Mouse (Mus musculus): ENCODE results near the gene Tgm4. TPM values are rescaled to one million over a fixed set of nuclear protein-coding genes. Genes with fewer than 3 reads are reported as not detected.
A peak's percentile ranks its signal among the peaks of the same experiment; 100 is the strongest.

The Tgm4 gene
- polyA plus RNA-seq, 1 experiment from 2014 or later, result 0.19 TPM

DNA sequence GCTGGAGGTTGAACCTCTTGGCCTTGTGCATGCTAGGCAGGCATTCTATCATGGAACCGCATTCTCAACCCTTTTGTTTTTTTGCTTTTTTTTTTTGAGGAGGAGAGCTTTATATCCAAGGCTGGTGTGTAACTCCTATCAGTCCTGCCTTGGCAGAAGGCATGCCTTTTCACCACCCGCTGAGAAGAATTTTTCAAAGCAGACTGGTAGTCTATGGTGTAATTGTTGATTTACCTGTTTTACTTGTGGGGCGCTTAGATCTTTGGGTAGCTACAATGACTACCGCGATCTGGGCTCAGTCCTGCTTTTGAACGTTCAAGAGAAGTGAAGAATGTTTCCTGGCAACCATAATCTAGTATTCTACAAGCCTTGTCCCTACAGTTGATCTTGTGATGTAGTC lies 79.4 kb downstream of the Tgm4 start:
- Histone ChIP-seq H3K4me1 (ENCODE audit: control insufficient read depth, insufficient read depth, low read length) (peaks cover 12% of the 10 kb centered on the region), H3K27ac (ENCODE audit: low read depth, low read length) (no peak overlapping the region), H3K4me2 (peak overlapping the region; percentile 96), H3K9ac (ENCODE audit: low read depth, low read length) (peak overlapping the region; percentile 95), H3K9me3 (replicated peaks; ENCODE audit: control insufficient read depth, low read length) (no peaks in the 10 kb centered on the region), H3K36me3 (ENCODE audit: control insufficient read depth, insufficient read depth, low read length) (peaks cover 3% of the 10 kb centered on the region), H3K27me3 (ENCODE audit: control insufficient read depth, insufficient read depth, low read length) (no peaks in the 10 kb centered on the region), H3K4me3 (ENCODE audit: low read depth, low read length) (peak overlapping the region; percentile 99)
- 67% methylated on average over 6 of the region's 6 CpGs for WGBS (ENCODE audit: insufficient replicate concordance)
- ATAC-seq (replicated peaks; ENCODE audit: insufficient number of reproducible peaks, low FRiP score, low TSS enrichment), result no peak

DNA sequence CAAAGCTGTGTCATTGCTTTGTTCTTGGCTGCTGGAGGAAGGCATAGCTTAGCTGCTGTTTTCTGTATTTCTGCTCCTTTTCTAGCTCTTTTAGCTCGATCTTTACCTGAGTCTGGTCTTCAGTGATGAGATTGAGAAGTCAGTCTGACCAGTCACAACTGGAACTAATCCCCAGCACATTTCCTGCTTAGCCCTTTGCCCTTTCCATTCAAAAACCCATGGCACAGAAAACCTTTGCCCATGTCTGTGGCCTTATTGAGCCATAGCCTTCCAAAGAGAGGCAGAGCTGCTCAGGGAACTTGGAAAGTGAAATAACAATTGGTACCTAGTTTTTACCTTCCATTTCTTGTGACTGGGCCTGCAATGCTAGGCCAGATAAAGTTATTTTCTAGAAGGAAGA lies 81.0 kb downstream of the Tgm4 start:
- Histone ChIP-seq H3K9me3 (replicated peaks; ENCODE audit: control insufficient read depth, low read length) (no peaks in the 10 kb centered on the region), H3K4me2 (no peak overlapping the region), H3K27me3 (ENCODE audit: control insufficient read depth, insufficient read depth, low read length) (no peaks in the 10 kb centered on the region), H3K27ac (ENCODE audit: low read depth, low read length) (no peak overlapping the region), H3K4me1 (ENCODE audit: control insufficient read depth, insufficient read depth, low read length) (peaks cover 12% of the 10 kb centered on the region), H3K9ac (ENCODE audit: low read depth, low read length) (no peak overlapping the region), H3K36me3 (ENCODE audit: control insufficient read depth, insufficient read depth, low read length) (peaks cover 15% of the 10 kb centered on the region), H3K4me3 (ENCODE audit: low read depth, low read length) (no peak overlapping the region)
- ATAC-seq (replicated peaks; ENCODE audit: insufficient number of reproducible peaks, low FRiP score, low TSS enrichment), result no peak
- 93% methylated on average over 1 of the region's 1 CpGs for WGBS (ENCODE audit: insufficient replicate concordance)

Other genes starting within 250 kb of the Tgm4 start
- gene Tcaim, start 229.2 kb upstream of the Tgm4 start, polyA plus RNA-seq (2014; fragmentation: Nextera tagmentation; extraction: Ambion mirVana), result 4.4 and 5.0 TPM in 2 replicates
- gene Gm35549, start 190.7 kb upstream of the Tgm4 start, polyA plus RNA-seq (2014; fragmentation: Nextera tagmentation; extraction: Ambion mirVana), result 0.47 and 0.51 TPM in 2 replicates
- 34.4 and 42.1 TPM in 2 replicates for gene Zfp445, start 168.7 kb upstream of the Tgm4 start, polyA plus RNA-seq (2014; fragmentation: Nextera tagmentation; extraction: Ambion mirVana)
- 1.3 and 1.7 TPM in 2 replicates for gene Zkscan7, start 149.0 kb upstream of the Tgm4 start, polyA plus RNA-seq (2014; fragmentation: Nextera tagmentation; extraction: Ambion mirVana)
- gene Zfp105, start 111.7 kb upstream of the Tgm4 start, polyA plus RNA-seq (2014; fragmentation: Nextera tagmentation; extraction: Ambion mirVana), result 15.5 and 15.6 TPM in 2 replicates
- gene 1110059G10Rik, start 83.7 kb upstream of the Tgm4 start, polyA plus RNA-seq (2014; fragmentation: Nextera tagmentation; extraction: Ambion mirVana), result 25.1 and 28.3 TPM in 2 replicates
- gene Kif15, start 83.7 kb upstream of the Tgm4 start, polyA plus RNA-seq (2014; fragmentation: Nextera tagmentation; extraction: Ambion mirVana), result 31.6 and 37.7 TPM in 2 replicates
- 15.4 and 18.6 TPM in 2 replicates for gene Tmem42, start 13.4 kb upstream of the Tgm4 start, polyA plus RNA-seq (2014; fragmentation: Nextera tagmentation; extraction: Ambion mirVana)
- 39.6 and 44.7 TPM in 2 replicates for gene Zdhhc3, start 78.5 kb downstream of the Tgm4 start, polyA plus RNA-seq (2014; fragmentation: Nextera tagmentation; extraction: Ambion mirVana)
- 90.1 and 100.0 TPM in 2 replicates for gene Exosc7, start 78.5 kb downstream of the Tgm4 start, polyA plus RNA-seq (2014; fragmentation: Nextera tagmentation; extraction: Ambion mirVana)
- not detected in 2 replicates for gene Clec3b, start 116.2 kb downstream of the Tgm4 start, polyA plus RNA-seq (2014; fragmentation: Nextera tagmentation; extraction: Ambion mirVana)
- gene Cdcp1, start 181.3 kb downstream of the Tgm4 start, polyA plus RNA-seq (2014; fragmentation: Nextera tagmentation; extraction: Ambion mirVana), result 0.32 and 0.49 TPM in 2 replicates
- 2.2 and 2.3 TPM in 2 replicates for gene Tmem158, start 226.0 kb downstream of the Tgm4 start, polyA plus RNA-seq (2014; fragmentation: Nextera tagmentation; extraction: Ambion mirVana)

Data from heart, embryonic 11.5 days (tissue).